Mouse (Mus musculus): ENCODE measurements around the gene Ear14. TPM values are rescaled to one million over a fixed set of nuclear protein-coding genes. Genes with fewer than 3 reads are reported as not detected.
"Not testable (repeated sequence)": the region's sequence is repeated elsewhere in the genome, so short reads cannot be mapped to it uniquely, and the experiment has no call there.

The Ear14 gene
- polyA plus RNA-seq, 1 experiment from 2014 or later: not detected

DNA sequence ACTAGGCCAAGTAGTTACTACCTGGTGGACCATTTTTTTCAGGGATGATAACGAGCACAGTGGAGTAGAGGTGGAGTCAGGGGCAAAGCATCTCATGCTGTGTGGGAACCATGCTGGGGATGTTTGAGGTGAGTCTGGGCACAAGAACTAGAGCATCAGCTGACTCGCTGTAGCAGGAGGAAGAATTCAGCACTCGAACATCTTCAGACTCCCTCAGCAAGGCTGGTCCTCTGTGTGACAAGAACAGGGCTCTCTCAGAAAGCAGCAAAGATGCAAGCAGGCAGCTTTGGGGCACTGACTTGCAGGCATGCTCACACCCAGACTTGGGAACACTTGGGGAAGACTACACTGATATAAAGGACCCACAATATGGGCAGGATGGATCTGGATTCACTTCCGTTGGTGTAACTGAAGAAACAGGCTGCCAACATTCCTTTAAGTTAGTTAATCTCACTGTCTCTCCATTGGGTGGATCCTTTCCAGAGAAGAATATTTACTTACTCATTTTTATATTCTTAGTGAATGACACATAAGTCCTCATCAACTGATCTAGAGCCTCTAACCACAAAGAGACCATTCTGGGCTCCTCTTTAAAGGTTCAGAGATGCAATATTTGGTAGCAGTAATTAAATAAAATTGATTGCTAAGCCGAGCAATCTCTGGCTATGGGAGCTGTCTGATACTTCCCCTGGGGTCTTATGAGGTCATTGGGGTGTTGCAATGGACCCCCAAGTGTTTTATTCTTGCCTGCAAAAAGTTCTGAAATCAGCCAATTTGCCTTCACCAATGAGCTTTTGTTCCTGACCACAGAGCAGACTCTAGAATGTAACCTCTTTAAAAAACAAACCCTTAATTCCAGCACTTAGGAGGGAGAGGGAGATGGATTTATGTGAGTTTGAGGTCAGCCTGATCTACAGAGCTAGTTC is 3.8 kb upstream of the Ear14 start, which contains the start of gene Ang2:
Gene Ang2, minus strand, starts transcription at position 51 of the 926 bp plus-strand sequence.
- Histone ChIP-seq H3K4me2 (replicated peaks) (no peak within 1 kb of the TSS), H3K27me3 (replicated peaks) (no peaks in the 10 kb centered on the region), H3K4me1 (no peaks in the 10 kb centered on the region), H3K27ac (no peak within 1 kb of the TSS), H3K36me3 (no peaks in the 10 kb centered on the region), H3K4me3 (no peak within 1 kb of the TSS), H3K9ac (no peak within 1 kb of the TSS), H3K9me3 (no peaks in the 10 kb centered on the region)
- no peak for ATAC-seq (ENCODE audit: low FRiP score, low read depth)
- WGBS: 86% methylated on average over 5 of the region's 5 CpGs

DNA sequence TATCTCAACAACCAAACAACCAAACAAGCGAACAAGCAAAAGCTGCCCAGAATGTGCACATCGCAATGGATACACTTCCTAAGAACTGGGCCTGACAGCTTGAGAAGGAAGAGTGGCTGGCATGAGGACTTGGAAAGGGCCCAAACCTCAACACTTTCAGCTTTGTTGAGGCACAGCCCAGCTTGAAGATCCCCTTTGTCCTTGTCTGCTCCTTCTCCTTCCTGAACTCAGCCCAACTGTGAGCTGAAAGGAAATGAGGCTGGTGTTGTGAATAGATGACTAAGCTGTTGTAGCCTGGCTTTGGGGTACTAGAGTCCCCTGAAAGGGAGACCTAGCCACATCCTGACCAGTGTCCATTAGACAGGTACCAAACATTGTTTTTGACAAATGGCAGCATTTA is 3.1 kb upstream of the Ear14 start:
- no peaks in the 10 kb centered on the region for H3K27me3 ChIP-seq (replicated peaks)
- 96% methylated on average over 2 of the region's 2 CpGs for whole genome bisulfite sequencing
- H3K36me3 ChIP-seq: no peaks in the 10 kb centered on the region
- no peak overlapping the region for H3K27ac ChIP-seq
- no peak overlapping the region for H3K4me2 ChIP-seq (replicated peaks)
- H3K4me1 ChIP-seq: no peaks in the 10 kb centered on the region
- no peak overlapping the region for H3K9ac ChIP-seq
- no peak overlapping the region for H3K4me3 ChIP-seq
- ATAC-seq (ENCODE audit: low FRiP score, low read depth): no peak
- H3K9me3 ChIP-seq: no peaks in the 10 kb centered on the region

DNA sequence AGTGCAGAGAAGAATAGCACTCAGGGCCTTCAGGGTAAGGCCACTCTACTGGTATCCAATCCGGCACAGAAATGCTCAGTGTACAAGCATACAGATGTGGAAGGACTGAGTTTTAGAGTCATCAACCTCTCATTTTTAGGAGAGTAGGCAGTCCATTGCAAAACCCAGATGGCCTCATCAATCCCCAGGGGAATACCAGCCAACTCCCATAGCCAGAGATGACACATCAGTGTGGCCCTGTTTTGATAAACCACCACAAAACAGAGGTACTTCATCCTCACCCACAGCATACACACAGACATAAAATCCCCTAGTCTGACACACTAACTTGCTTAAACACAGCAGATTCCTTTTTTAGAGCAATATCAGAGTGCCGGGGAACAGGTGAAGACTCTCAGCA is 2.7 kb upstream of the Ear14 start:
- no peak overlapping the region for H3K4me2 ChIP-seq (replicated peaks)
- no peak overlapping the region for H3K27ac ChIP-seq
- no peaks in the 10 kb centered on the region for H3K27me3 ChIP-seq (replicated peaks)
- H3K4me1 ChIP-seq: no peaks in the 10 kb centered on the region
- no peaks in the 10 kb centered on the region for H3K36me3 ChIP-seq
- no peaks in the 10 kb centered on the region for H3K9me3 ChIP-seq
- no peak for ATAC-seq (ENCODE audit: low FRiP score, low read depth)
- WGBS: 93% methylated on average over 2 of the region's 2 CpGs
- no peak overlapping the region for H3K9ac ChIP-seq
- no peak overlapping the region for H3K4me3 ChIP-seq

DNA sequence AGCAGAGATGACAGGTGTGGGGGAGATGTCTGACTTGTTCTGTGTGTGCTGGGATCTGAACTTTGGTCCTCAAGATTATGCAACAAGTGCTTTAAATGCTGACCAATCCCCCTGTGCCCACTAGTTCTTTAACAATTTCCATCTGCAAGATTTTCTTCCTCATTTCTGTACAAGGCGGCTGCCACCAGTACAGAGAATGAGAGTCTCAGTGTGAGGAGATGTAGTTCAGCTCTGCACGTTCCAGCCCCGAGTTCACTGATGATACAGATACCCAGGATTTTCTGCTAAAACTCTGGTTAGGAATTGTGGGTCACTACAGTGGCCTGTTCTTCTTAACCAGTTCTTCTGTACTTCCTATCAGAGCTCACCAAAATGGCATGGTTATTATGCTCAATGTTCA is 16.9 kb downstream of the Ear14 start:
- H3K36me3 ChIP-seq; H3K27ac ChIP-seq; ATAC-seq (ENCODE audit: low FRiP score, low read depth); H3K27me3 ChIP-seq (replicated peaks); H3K9me3 ChIP-seq; H3K9ac ChIP-seq; H3K4me2 ChIP-seq (replicated peaks); H3K4me3 ChIP-seq; H3K4me1 ChIP-seq: not testable (repeated sequence)
- WGBS: 90% methylated on average over 3 of the region's 3 CpGs

DNA sequence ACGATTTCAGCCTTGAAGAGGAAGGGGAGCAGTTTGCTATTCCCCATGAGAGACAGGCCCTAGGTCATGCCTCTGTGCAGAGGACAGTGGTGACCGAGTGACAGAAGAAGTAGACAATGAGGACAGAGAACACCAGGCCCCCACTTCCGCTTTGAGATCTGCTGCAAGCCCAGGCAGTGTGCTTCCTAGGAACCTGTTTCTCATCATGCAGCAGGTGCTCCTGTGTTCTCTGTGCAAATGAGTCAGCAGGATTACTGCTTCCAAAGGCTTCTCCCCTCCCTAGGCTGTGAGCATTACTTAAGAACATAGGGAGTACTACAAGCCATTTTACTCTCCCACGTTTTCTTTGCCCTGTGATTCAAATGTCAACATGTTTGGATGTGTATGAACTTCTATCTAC is 26.5 kb downstream of the Ear14 start:
- H3K27ac ChIP-seq; ATAC-seq (ENCODE audit: low FRiP score, low read depth); H3K4me3 ChIP-seq; H3K4me2 ChIP-seq (replicated peaks); H3K27me3 ChIP-seq (replicated peaks); H3K36me3 ChIP-seq; H3K9me3 ChIP-seq; H3K9ac ChIP-seq; H3K4me1 ChIP-seq: not testable (repeated sequence)
- WGBS: 57% methylated on average over 4 of the region's 4 CpGs

DNA sequence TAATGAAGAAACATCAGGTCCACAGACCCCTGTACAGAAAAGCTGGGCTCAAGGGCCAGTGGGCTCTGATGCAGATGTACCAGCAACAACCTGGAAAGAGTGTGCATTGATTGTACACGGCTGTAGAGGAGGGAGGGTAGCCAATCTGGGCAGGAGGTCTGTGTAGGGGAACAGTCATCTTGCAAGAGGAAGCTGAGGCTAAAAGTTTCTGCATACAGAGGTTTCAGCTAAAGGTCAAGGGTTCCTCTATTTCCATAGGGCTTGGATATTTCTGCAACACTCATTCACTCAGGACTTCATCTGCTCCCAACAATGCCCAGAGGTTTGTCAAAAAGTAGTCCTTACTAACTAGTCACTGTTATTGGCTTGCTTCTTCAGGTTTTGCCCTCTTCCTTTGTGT is 34.3 kb downstream of the Ear14 start:
- H3K36me3 ChIP-seq; H3K4me3 ChIP-seq; ATAC-seq (ENCODE audit: low FRiP score, low read depth); H3K4me1 ChIP-seq; H3K9ac ChIP-seq; H3K9me3 ChIP-seq; H3K27me3 ChIP-seq (replicated peaks); H3K4me2 ChIP-seq (replicated peaks); H3K27ac ChIP-seq: not testable (repeated sequence)
- 83% methylated on average over 1 of the region's 1 CpGs for WGBS

DNA sequence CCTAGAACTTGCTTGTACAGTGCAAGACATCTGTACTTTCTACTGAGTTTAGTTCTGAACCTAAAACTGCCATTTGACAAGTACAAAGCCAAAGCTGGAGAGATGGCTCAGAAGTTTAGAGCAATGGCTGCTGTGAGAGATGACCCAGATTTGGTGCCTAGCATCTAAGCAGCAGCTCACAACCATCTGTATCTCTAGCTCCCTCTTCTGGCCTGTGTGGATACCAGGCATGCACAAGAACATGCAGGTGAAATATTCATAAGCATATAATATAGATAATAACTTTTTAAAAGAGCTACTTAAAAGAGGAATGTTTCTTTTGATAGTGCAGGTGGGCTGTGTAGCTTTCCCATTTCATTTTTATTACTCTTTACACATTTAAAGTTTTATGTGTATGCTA is 37.7 kb downstream of the Ear14 start:
- no peaks in the 10 kb centered on the region for H3K4me1 ChIP-seq
- no peak for ATAC-seq (ENCODE audit: low FRiP score, low read depth)
- H3K4me3 ChIP-seq: no peak overlapping the region
- no peaks in the 10 kb centered on the region for H3K9me3 ChIP-seq
- H3K4me2 ChIP-seq (replicated peaks): no peak overlapping the region
- H3K9ac ChIP-seq: no peak overlapping the region
- H3K27ac ChIP-seq: no peak overlapping the region
- H3K36me3 ChIP-seq: no peaks in the 10 kb centered on the region
- H3K27me3 ChIP-seq (replicated peaks): no peaks in the 10 kb centered on the region

DNA sequence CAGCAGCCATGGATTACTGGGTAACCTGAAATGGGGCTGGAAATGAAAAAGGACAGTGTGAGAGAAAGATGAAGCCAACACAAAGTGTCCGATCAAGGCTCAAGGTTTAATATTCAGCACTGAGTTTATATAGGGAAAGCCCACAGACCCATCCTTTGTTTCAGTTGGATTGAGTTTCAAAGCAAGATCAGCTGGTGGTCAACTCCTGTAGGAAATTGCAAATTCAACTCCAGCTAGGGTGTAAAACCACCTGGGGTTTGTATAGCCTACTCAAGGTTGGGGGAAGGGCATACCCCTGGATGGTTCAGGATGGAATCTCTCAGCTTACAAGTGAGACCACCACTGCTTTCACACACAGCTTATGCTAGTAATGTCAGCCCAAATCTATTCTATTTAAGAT is 44.5 kb downstream of the Ear14 start:
- Histone ChIP-seq H3K27me3 (replicated peaks) (no peaks in the 10 kb centered on the region), H3K27ac (no peak overlapping the region), H3K9me3 (no peaks in the 10 kb centered on the region), H3K36me3 (no peaks in the 10 kb centered on the region), H3K9ac (no peak overlapping the region), H3K4me2 (replicated peaks) (no peak overlapping the region), H3K4me3 (no peak overlapping the region), H3K4me1 (no peaks in the 10 kb centered on the region)
- no peak for ATAC-seq (ENCODE audit: low FRiP score, low read depth)
- WGBS: 74% methylated on average over 1 of the region's 1 CpGs

DNA sequence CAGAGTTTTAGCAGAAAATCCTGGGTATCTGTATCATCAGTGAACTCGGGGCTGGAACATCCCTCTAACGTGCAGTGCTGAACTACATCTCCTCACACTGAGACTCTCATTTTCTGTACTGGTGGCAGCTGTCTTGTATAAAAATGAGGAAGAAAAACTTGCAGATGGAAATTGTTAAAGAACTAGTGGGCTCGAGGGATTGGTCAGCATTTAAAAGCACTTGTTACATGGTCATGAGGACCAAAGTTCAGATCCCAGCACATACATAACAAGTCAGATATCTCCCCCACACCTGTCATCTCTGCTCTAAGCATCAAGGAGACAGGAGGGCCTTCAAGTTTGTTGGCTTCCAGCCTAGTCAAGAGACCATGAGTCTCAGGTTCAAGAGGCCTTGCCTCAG is 47.2 kb downstream of the Ear14 start:
- Histone ChIP-seq H3K9me3 (no peaks in the 10 kb centered on the region), H3K4me1 (no peaks in the 10 kb centered on the region)
- 82% methylated on average over 3 of the region's 3 CpGs for WGBS

DNA sequence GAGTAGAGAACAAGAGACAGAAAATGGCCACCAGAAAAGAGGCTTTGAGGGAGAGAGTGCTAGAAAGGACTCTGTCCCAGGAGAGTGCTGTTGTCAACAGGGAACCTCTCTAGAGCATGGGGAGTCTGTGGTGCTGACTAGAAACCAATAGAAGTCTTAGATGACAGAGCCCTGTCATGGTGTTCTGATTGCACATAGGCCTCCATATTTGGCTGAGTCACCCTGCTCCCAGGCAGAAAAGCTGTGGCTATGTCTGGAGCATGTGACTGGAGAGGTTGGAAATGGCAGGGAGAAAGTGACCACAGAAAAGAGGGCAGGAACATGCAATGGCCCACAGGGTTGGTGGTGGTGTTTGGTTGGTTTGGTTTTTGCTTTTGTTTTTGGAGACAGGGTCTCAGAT is 49.0 kb downstream of the Ear14 start:
- not testable (repeated sequence) for H3K36me3 ChIP-seq; H3K27me3 ChIP-seq (replicated peaks); H3K4me3 ChIP-seq; H3K4me1 ChIP-seq; H3K27ac ChIP-seq; H3K4me2 ChIP-seq (replicated peaks); H3K9me3 ChIP-seq; ATAC-seq (ENCODE audit: low FRiP score, low read depth); H3K9ac ChIP-seq

More for the DNA sequence above, 47.2 kb downstream of the Ear14 start:
- Histone ChIP-seq H3K27me3 (replicated peaks) (no peaks in the 10 kb centered on the region), H3K9ac (no peak overlapping the region), H3K4me3 (no peak overlapping the region), H3K27ac (no peak overlapping the region), H3K4me2 (replicated peaks) (no peak overlapping the region), H3K36me3 (no peaks in the 10 kb centered on the region)
- no peak for ATAC-seq (ENCODE audit: low FRiP score, low read depth)

DNA sequence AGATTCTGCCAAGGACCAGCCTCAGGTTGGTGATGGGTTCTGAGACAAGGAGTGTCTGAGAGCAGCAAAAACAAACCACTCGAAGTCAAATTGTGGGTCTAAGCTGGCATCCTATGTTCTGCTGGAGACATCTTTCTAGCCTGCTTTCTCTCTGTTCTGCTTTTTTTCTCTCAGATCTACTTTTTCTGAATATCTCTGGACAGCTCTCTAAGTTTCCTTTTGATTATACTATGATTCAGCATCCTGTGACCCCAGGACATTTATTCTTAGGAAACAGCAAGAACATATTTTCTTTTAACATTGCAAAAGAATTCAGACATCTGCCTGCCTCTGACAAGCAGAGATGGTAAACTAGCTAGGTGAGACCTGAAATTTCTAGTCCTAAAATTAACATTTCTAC is 50.4 kb downstream of the Ear14 start:
- 91% methylated on average over 1 of the region's 1 CpGs for WGBS
- no peaks in the 10 kb centered on the region for H3K9me3 ChIP-seq
- H3K36me3 ChIP-seq: no peaks in the 10 kb centered on the region
- no peak for ATAC-seq (ENCODE audit: low FRiP score, low read depth)
- no peak overlapping the region for H3K27ac ChIP-seq
- H3K4me3 ChIP-seq: no peak overlapping the region
- H3K4me1 ChIP-seq: no peaks in the 10 kb centered on the region
- H3K27me3 ChIP-seq (replicated peaks): no peaks in the 10 kb centered on the region
- no peak overlapping the region for H3K9ac ChIP-seq
- no peak overlapping the region for H3K4me2 ChIP-seq (replicated peaks)
